Mouse (Mus musculus) gastrocnemius, postnatal 10 days (tissue): Measurements from ENCODE around the gene Ndufa1. TPM values are rescaled to one million over a fixed set of nuclear protein-coding genes. Genes with fewer than 3 reads are reported as not detected.
"Not testable (repeated sequence)": the region's sequence is repeated elsewhere in the genome, so short reads cannot be mapped to it uniquely, and the experiment has no call there.

Source experiments
- DNase-seq: peaks from one replicate; pipeline ENCODE4 v3.0.0; 2021; ENCODE audit warnings: mixed read lengths
- long read RNA-seq, 2 experiments: library from polyadenylated mRNA; stranded (forward); transcript quantifications; one replicate each; pipeline ENCODE4 v2.0.0; 2021
- total RNA-seq, 2 experiments: library from RNA; stranded (reverse); gene quantifications; 2 replicates each; pipeline ENCODE4 v1.2.3; 2021

The Ndufa1 gene
- 100 to 1,000 TPM; 318 to 357 TPM for total RNA-seq
- long read RNA-seq, experiment 1, transcript Ndufa1-201 (3 exons, 419 nt): major isoform, 128 of 133 reads
- long read RNA-seq, experiment 1, partial matches to known transcripts: 5 of 133 reads
- long read RNA-seq, experiment 1, other reads (novel, unspliced or antisense): 0 of 133 reads
- long read RNA-seq, experiment 2, transcript Ndufa1-201 (3 exons, 419 nt): major isoform, 121 of 128 reads
- long read RNA-seq, experiment 2, partial matches to known transcripts: 6 of 128 reads
- long read RNA-seq, experiment 2, other reads (novel, unspliced or antisense): 1 of 128 reads

GRCm38 (mm10) chrX:37191105-37191743, at the start of gene Ndufa1, which contains the start of gene Rnf113a1:
TSS of gene Ndufa1 (minus strand) at chrX:37191163.
TSS of gene Rnf113a1 (plus strand) at chrX:37191245.
- DNase-seq: peak; percentile 76

DNA sequence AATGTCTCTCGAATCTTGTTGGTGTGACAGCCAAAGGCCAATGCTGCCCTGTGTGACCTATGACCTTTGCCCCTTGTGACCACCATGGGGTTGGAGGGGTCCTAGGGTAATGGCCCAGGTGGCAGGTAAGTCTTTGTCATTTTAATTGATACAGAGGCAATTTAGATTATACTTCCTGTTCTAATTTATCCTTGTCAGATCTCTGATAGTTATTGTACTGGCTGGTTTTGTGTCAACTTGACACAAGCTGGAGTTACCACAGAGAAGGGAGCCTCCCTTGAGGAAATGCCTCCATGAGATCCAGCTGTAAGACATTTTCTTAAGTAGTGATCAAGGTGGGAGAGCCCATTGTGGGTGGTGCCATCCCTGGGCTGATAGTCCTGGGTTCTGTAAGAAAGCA, 31.2 kb upstream of the Ndufa1 start, which contains the start of gene Rhox1:
Gene Rhox1 (minus strand): TSS at position 101 of the 400 bp plus-strand sequence.
- not testable (repeated sequence) for DNase-seq

DNA sequence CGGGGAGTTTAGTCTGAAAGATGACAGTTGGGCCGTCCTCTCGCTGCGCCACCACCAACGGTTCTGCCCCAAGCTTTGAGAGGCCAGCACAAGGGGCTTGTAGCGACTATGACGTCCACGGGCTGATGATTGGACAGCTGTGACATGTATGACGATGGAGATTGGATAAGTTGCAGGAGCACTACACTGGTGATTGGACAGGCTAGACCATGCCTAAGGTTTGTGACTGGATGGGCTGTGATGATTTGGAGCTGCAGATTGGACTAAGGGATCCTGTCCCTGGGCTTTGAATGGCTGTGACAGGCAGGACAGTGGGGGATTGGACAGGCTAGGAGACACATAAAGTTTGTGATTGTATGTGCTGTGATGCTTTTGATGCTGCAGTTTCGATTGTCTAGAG, 20.0 kb upstream of the Ndufa1 start, which contains the start of gene Gm9:
Gene Gm9 (minus strand): TSS at position 101 of the 400 bp plus-strand sequence.
- DNase-seq: no peak

GRCm38 (mm10) chrX:37198676-37199075, 7.7 kb upstream of the Ndufa1 start:
- DNase-seq: no peak

DNA sequence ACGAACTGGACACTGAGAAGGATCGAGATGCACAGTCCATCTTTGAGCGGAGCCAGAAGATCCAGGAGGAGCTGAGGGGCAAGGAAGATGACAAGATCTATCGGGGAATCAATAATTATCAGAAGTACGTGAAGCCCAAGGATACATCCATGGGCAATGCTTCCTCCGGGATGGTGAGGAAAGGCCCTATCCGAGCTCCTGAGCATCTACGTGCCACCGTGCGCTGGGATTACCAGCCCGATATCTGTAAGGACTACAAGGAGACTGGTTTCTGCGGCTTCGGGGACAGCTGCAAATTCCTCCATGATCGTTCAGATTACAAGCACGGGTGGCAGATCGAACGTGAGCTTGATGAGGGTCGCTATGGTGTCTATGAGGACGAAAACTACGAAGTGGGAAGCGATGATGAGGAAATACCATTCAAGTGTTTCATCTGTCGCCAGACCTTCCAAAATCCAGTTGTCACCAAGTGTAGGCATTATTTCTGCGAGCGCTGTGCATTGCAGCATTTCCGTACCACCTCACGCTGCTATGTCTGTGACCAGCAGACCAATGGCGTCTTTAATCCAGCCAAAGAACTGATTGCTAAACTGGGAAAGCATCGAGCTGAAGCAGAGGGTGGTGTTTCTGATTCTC, 899 bp upstream of the Ndufa1 start:
- DNase-seq: no peak

- no peak for DNase-seq
Measured at GRCm38 (mm10) chrX:37190755-37191104, 233 bp downstream of the Ndufa1 start.

- not testable (repeated sequence) for DNase-seq
Measured at GRCm38 (mm10) chrX:37184401-37184800, 6.6 kb downstream of the Ndufa1 start.

DNA sequence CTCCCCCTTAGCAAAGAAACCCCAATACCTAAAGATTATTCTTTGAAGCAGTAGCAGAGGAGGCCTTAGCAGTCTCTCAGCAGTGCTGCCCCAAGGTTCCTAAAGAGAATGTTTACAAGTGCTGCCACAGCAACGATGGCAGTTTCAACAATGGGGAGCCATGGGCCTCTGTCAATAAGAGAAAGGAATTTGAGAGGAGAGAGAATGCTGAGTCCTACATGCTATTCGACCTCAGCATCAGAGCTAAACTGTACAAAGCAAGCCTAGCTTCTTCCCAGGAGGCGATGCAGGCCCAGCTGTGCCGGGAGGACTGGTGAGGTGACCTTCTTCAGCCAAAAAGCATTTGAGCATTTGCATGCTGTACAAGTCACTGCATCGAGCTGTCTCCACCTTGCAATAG, 22.2 kb downstream of the Ndufa1 start, which contains the start of gene Akap14:
Gene Akap14 (minus strand): TSS at position 101 of the 400 bp plus-strand sequence.
- DNase-seq: no peak

DNA sequence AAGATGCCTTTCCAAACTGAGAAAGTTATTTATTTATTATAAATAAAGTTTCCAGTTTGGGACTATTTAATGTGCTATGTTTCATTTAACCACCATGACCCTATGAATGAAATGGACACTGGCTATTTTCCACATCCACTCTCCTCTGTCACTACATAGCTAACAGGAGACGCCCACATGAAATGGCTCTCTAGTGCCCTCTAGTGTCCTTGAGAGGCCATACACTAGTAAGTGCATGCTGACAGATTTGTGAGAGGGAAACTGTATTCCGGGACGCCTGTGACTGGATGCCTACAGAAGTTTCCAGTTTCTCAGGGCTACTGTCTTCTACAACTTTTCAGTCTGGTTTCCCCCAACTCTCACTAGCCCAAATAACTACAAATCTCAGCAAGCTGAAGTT, 23.9 kb downstream of the Ndufa1 start:
- no peak for DNase-seq

- DNase-seq: no peak
Measured at GRCm38 (mm10) chrX:37163115-37163514, 27.8 kb downstream of the Ndufa1 start.

DNA sequence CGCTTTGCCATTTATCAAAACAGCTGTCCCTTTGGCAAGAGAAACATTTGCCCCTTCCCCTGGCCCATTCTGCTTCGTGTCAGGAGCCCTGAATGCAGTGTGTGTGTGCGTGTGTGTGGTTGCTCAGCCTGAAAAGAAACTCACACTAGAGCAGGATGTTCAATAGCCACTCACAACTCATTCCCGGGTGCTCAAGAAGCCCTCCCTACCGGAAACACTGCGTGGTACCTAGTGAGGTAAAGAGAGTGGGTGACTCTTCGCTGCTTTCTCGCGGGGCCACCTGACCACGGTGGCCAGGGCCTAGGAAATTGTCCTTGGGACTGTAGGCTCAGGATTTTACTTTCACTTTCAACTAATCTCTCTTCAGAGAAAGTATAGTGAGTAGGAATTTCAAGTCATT, 29.8 kb downstream of the Ndufa1 start:
- DNase-seq: no peak

GRCm38 (mm10) chrX:37157839-37158238, 33.1 kb downstream of the Ndufa1 start:
- DNase-seq: no peak

DNA sequence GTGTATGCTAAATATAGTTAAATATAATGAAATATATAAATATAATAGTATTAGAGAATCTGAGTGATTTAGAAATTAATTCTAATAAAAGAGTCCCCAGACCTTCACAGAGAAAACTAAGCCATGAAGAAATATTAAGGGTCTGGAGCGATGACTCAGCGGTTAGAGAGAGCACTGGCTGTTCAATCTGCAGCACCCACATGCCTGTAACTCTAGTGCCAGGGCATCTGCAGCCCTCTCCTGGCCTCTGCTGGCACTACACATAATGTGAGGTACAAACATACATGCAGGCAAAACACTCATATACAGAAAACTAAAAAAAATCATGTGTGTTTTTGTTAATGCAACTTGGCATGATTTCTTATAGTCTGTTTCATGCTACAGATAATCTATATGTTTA, 46.0 kb downstream of the Ndufa1 start:
- no peak for DNase-seq

- DNase-seq: not testable (repeated sequence)
Measured at GRCm38 (mm10) chrX:37144498-37144897, 46.5 kb downstream of the Ndufa1 start.

DNA sequence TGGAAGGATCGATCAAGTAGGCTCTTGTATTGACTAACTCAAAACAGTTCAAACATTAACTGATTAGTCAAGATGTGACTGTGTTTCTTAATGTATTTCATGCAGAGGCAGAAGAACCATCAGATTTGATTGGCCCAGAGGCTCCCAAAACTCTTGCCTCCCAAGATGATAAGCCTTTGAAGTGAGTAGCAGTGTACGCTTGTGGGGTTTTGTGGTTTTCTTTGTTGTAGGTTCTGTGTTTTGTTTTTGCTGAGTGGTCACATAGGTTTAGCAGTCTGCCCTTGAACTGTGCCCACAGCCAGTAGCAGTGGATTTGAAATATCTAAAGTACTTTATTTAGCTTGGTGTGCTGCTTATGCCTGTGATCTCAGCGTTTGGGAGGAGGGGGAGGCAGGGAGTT, 49.2 kb downstream of the Ndufa1 start:
- no peak for DNase-seq

Other genes starting within 250 kb of the Ndufa1 start
- 10 to 100 TPM; 10.7 to 13.5 TPM for gene Sept6, start 199.4 kb downstream of the Ndufa1 start, total RNA-seq
- not detected for gene Sowahd, start 142.3 kb downstream of the Ndufa1 start, total RNA-seq
- 100 to 1,000 TPM; 542 to 550 TPM for gene Rpl39, start 105.8 kb downstream of the Ndufa1 start, total RNA-seq
- gene Upf3b, start 80.8 kb downstream of the Ndufa1 start, total RNA-seq: 10 to 100 TPM in 1 of 2 experiments, 1 to 10 TPM in 1; 8.8 to 12.5 TPM
- 10 to 100 TPM in 1 of 2 experiments, 1 to 10 TPM in 1; 9.7 to 10.3 TPM for gene Nkap, start 64.4 kb downstream of the Ndufa1 start, total RNA-seq
- not detected for gene Akap14, start 22.3 kb downstream of the Ndufa1 start, total RNA-seq
- gene Rnf113a1, start 82 bp upstream of the Ndufa1 start, total RNA-seq: 1 to 10 TPM; 2.8 to 2.9 TPM
- not detected for gene Gm9, start 19.9 kb upstream of the Ndufa1 start, total RNA-seq
- not detected for gene Rhox1, start 31.1 kb upstream of the Ndufa1 start, total RNA-seq
- not detected for gene Rhox2a, start 53.8 kb upstream of the Ndufa1 start, total RNA-seq
- not detected for gene Rhox3a, start 58.8 kb upstream of the Ndufa1 start, total RNA-seq
- not detected for gene Rhox4a, start 74.2 kb upstream of the Ndufa1 start, total RNA-seq
- not detected for gene Rhox3a2, start 188.9 kb upstream of the Ndufa1 start, total RNA-seq
- not detected for gene Rhox4a2, start 199.7 kb upstream of the Ndufa1 start, total RNA-seq
- gene Rhox2b, start 220.9 kb upstream of the Ndufa1 start, total RNA-seq: not detected
- not detected for gene Rhox4b, start 241.3 kb upstream of the Ndufa1 start, total RNA-seq